Mouse (Mus musculus): ENCODE measurements around the gene Igtp. TPM values are rescaled to one million over a fixed set of nuclear protein-coding genes. Genes with fewer than 3 reads are reported as not detected.
A peak's percentile ranks its signal among the peaks of the same experiment; 100 is the strongest.
"Not testable (repeated sequence)": the region's sequence is repeated elsewhere in the genome, so short reads cannot be mapped to it uniquely, and the experiment has no call there.

Gene Igtp
- total and polyA plus RNA-seq, 2 experiments from 2014 or later, result 2.1 to 6.3 TPM

GRCm38 (mm10) chr11:58224313-58224712, 25.0 kb downstream of the Igtp start:
- no peak overlapping the region for H3K4me3 ChIP-seq (ENCODE audit: low read length)
- no peaks in the 10 kb centered on the region for H3K36me3 ChIP-seq (ENCODE audit: insufficient read depth, low read length)
- no peaks in the 10 kb centered on the region for H3K4me1 ChIP-seq (ENCODE audit: insufficient read depth, low read length)
- TF ChIP-seq CTCF (IDR thresholded peaks at IDR 0.05; ENCODE audit: low read depth), result no peak
- ATAC-seq (no peak), DNase-seq (ENCODE audit: low spot score) (no peak)
- no peaks in the 10 kb centered on the region for H3K27me3 ChIP-seq (ENCODE audit: insufficient read depth, low read length)
- no peak overlapping the region for H3K4me2 ChIP-seq (ENCODE audit: low read depth, low read length)
- H3K9me3 ChIP-seq (ENCODE audit: low read length), result no peaks in the 10 kb centered on the region
- H3K27ac ChIP-seq, result no peak overlapping the region
- WGBS, result 58% methylated on average over 7 of the region's 7 CpGs
- H3K9ac ChIP-seq (replicated peaks; ENCODE audit: low read length), result no peak overlapping the region

GRCm38 (mm10) chr11:58224872-58225271, 25.5 kb downstream of the Igtp start:
- H3K9me3 ChIP-seq (ENCODE audit: low read length); H3K36me3 ChIP-seq (ENCODE audit: insufficient read depth, low read length); ATAC-seq; H3K27ac ChIP-seq; H3K4me1 ChIP-seq (ENCODE audit: insufficient read depth, low read length); H3K4me3 ChIP-seq (ENCODE audit: low read length); H3K9ac ChIP-seq (replicated peaks; ENCODE audit: low read length); H3K4me2 ChIP-seq (ENCODE audit: low read depth, low read length); DNase-seq (ENCODE audit: low spot score); H3K27me3 ChIP-seq (ENCODE audit: insufficient read depth, low read length): not testable (repeated sequence)
- 72% methylated on average over 2 of the region's 2 CpGs for WGBS

- ATAC-seq (no peak), DNase-seq (ENCODE audit: low spot score) (peak; percentile 60)
- no peak overlapping the region for H3K4me3 ChIP-seq (ENCODE audit: low read length)
- peak; percentile 95 for TF ChIP-seq CTCF (IDR thresholded peaks at IDR 0.05; ENCODE audit: low read depth)
- no peaks in the 10 kb centered on the region for H3K27me3 ChIP-seq (ENCODE audit: insufficient read depth, low read length)
- no peaks in the 10 kb centered on the region for H3K4me1 ChIP-seq (ENCODE audit: insufficient read depth, low read length)
- H3K9me3 ChIP-seq (ENCODE audit: low read length), result no peaks in the 10 kb centered on the region
- WGBS, result 6% methylated on average over 5 of the region's 5 CpGs
- no peak overlapping the region for H3K27ac ChIP-seq
- H3K36me3 ChIP-seq (ENCODE audit: insufficient read depth, low read length), result no peaks in the 10 kb centered on the region
- H3K4me2 ChIP-seq (ENCODE audit: low read depth, low read length), result no peak overlapping the region
- no peak overlapping the region for H3K9ac ChIP-seq (replicated peaks; ENCODE audit: low read length)
Measured at GRCm38 (mm10) chr11:58225655-58226054, 26.3 kb downstream of the Igtp start.

DNA sequence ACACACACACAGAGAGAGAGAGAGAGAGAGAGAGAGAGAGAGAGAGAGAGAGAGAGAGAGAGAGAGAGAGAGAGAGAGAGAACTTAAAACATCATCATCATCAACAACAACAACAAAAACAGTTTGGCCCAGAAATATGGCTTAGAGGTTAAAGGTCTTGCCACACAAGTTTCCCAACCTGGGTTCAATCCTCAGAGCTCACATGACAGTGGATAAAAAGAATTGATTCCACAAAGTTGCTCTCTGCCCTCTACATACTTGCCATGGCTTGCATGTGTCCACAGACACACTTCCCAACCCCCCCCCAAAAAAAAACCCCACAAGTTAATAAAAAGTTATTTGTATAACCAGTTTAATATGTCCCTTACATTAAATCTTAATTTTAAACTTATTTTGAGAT, 27.1 kb downstream of the Igtp start:
- H3K36me3 ChIP-seq (ENCODE audit: insufficient read depth, low read length), result no peaks in the 10 kb centered on the region
- no peaks in the 10 kb centered on the region for H3K4me1 ChIP-seq (ENCODE audit: insufficient read depth, low read length)
- no peaks in the 10 kb centered on the region for H3K9me3 ChIP-seq (ENCODE audit: low read length)
- no peaks in the 10 kb centered on the region for H3K27me3 ChIP-seq (ENCODE audit: insufficient read depth, low read length)
- no peak overlapping the region for H3K9ac ChIP-seq (replicated peaks; ENCODE audit: low read length)
- no peak for ATAC-seq
- no peak overlapping the region for H3K4me2 ChIP-seq (ENCODE audit: low read depth, low read length)
- DNase-seq (ENCODE audit: low spot score), result no peak
- no peak overlapping the region for H3K4me3 ChIP-seq (ENCODE audit: low read length)
- TF ChIP-seq CTCF (IDR thresholded peaks at IDR 0.05; ENCODE audit: low read depth), result no peak
- no peak overlapping the region for H3K27ac ChIP-seq

GRCm38 (mm10) chr11:58228021-58228420, 28.7 kb downstream of the Igtp start:
- not testable (repeated sequence) for H3K4me3 ChIP-seq (ENCODE audit: low read length); ATAC-seq; H3K36me3 ChIP-seq (ENCODE audit: insufficient read depth, low read length); DNase-seq (ENCODE audit: low spot score); H3K4me1 ChIP-seq (ENCODE audit: insufficient read depth, low read length); H3K27me3 ChIP-seq (ENCODE audit: insufficient read depth, low read length); H3K4me2 ChIP-seq (ENCODE audit: low read depth, low read length); H3K27ac ChIP-seq; H3K9ac ChIP-seq (replicated peaks; ENCODE audit: low read length); H3K9me3 ChIP-seq (ENCODE audit: low read length)
- 98% methylated on average over 2 of the region's 2 CpGs for WGBS

DNA sequence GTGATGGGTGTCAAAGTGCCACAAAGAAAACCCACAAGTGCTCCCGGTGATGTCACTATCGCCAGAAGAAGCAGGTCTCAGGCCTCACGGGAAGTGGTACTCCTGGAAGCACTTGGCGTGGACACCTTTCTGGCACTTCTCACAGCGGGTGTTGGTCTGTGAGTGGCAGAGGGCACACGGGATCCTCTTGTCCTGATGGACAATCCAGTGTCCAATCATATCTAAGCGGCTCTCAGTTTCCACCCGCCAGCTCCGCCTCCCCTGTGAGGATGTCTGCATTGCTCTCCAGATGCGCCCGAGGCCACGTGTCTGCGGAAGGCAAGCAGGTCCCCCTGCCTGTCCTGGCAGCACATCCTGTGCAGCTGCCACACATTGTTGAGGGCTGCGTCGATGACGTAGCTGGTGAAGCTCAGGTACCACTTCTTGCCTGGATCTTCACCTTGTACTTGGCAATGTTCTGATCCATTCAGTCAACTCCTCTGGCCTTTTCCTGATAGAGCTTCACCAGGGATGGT, 31.1 kb downstream of the Igtp start:
- H3K9me3 ChIP-seq (ENCODE audit: low read length), result no peaks in the 10 kb centered on the region
- no peaks in the 10 kb centered on the region for H3K4me1 ChIP-seq (ENCODE audit: insufficient read depth, low read length)
- H3K4me2 ChIP-seq (ENCODE audit: low read depth, low read length), result no peak overlapping the region
- WGBS, result 62% methylated on average over 16 of the region's 16 CpGs
- H3K9ac ChIP-seq (replicated peaks; ENCODE audit: low read length), result no peak overlapping the region
- no peaks in the 10 kb centered on the region for H3K27me3 ChIP-seq (ENCODE audit: insufficient read depth, low read length)
- H3K36me3 ChIP-seq (ENCODE audit: insufficient read depth, low read length), result no peaks in the 10 kb centered on the region
- H3K27ac ChIP-seq, result no peak overlapping the region
- no peak for ATAC-seq
- no peak for TF ChIP-seq CTCF (IDR thresholded peaks at IDR 0.05; ENCODE audit: low read depth)
- no peak overlapping the region for H3K4me3 ChIP-seq (ENCODE audit: low read length)
- no peak for DNase-seq (ENCODE audit: low spot score)

DNA sequence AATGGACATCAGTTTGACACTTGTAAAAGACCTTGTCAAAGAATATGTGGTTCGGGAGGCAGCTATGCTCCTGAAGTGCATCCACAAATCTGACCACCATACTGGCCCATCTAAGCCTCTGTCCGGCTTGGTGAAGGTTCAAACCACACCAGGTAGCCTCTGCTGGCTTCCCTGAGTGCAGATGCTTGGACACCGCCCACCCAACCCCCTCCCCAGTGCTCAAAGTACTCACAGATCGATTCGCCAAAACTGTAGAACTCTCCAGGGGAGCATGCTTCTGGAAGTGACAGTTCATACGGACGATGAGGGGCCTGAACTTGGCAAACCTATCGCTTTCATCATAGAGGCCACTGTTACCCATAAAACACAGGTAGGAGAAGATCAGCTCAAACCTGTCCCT, 31.8 kb downstream of the Igtp start:
- TF ChIP-seq CTCF (IDR thresholded peaks at IDR 0.05; ENCODE audit: low read depth), result no peak
- Histone ChIP-seq H3K27ac (no peak overlapping the region), H3K4me3 (ENCODE audit: low read length) (no peak overlapping the region), H3K9ac (replicated peaks; ENCODE audit: low read length) (no peak overlapping the region), H3K27me3 (ENCODE audit: insufficient read depth, low read length) (no peaks in the 10 kb centered on the region), H3K36me3 (ENCODE audit: insufficient read depth, low read length) (no peaks in the 10 kb centered on the region), H3K4me1 (ENCODE audit: insufficient read depth, low read length) (no peaks in the 10 kb centered on the region), H3K4me2 (ENCODE audit: low read depth, low read length) (no peak overlapping the region), H3K9me3 (ENCODE audit: low read length) (no peaks in the 10 kb centered on the region)
- DNase-seq (ENCODE audit: low spot score) (no peak), ATAC-seq (no peak)
- 84% methylated on average over 8 of the region's 8 CpGs for WGBS

DNA sequence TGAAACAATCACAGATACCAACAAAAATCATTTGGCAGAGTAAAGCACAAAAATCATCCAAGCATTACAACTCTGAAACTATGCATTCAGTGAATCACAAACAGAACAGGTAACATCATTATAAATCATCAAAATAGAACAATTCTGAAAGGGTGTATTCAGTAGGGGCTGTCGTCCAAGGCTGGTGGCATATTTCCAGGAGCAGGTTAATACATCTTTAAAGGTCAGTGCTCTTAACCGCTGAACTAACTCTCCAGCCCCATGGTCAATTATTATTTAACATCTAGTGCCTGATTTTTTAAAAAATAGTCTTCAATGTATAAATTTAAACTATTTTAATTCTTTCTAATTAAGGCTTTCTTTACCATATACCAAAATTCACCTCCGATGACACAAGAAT, 35.2 kb downstream of the Igtp start:
- not testable (repeated sequence) for H3K4me3 ChIP-seq (ENCODE audit: low read length); H3K27ac ChIP-seq; H3K4me2 ChIP-seq (ENCODE audit: low read depth, low read length); H3K4me1 ChIP-seq (ENCODE audit: insufficient read depth, low read length); H3K9ac ChIP-seq (replicated peaks; ENCODE audit: low read length); H3K36me3 ChIP-seq (ENCODE audit: insufficient read depth, low read length); DNase-seq (ENCODE audit: low spot score); ATAC-seq; H3K27me3 ChIP-seq (ENCODE audit: insufficient read depth, low read length); H3K9me3 ChIP-seq (ENCODE audit: low read length)
- WGBS, result 70% methylated on average over 3 of the region's 3 CpGs
